Mouse (Mus musculus) cerebellum, adult (tissue): Measurements from ENCODE around the gene Afmid.
"Not testable (repeated sequence)": the region's sequence is repeated elsewhere in the genome, so short reads cannot be mapped to it uniquely, and the experiment has no call there.

Experiments used
- ATAC-seq: cut with Nextera tagmentation; 2 replicates; pipeline ENCODE4 v1.9.2; 2017; ENCODE audit warnings: mild to moderate bottlenecking, moderate library complexity, mixed read lengths; ENCODE audit not compliant: insufficient number of reproducible peaks, low FRiP score, low TSS enrichment

Afmid gene

DNA sequence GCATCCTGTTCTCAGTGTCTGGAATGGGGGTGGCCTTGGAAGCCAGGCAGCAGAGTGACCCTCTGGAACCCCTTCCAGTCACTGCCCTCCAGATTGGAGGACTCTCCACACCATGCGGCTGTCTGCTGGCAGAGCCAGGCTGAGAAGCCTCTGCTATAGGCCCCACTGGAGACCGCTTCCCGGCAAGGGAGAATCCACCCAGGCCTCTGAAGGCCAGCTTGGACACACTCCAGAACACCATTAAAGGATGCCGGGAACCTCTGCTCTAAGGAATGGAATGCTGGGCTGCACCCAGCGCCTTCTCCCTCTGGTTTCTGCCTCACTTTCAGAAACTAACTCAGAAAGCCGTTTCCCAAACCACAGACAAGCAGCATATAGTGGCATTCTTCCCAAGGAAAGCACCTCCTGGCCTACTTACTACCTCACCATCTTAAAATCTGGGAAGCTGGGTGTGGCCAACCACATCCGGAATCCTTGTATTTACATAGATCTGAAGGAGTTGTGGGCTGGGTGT, 2.9 kb upstream of the Afmid start:
- no peak for ATAC-seq

- ATAC-seq = no peak
Observed at GRCm38 (mm10) chr11:117823411-117823810, 2.3 kb upstream of the Afmid start.

DNA sequence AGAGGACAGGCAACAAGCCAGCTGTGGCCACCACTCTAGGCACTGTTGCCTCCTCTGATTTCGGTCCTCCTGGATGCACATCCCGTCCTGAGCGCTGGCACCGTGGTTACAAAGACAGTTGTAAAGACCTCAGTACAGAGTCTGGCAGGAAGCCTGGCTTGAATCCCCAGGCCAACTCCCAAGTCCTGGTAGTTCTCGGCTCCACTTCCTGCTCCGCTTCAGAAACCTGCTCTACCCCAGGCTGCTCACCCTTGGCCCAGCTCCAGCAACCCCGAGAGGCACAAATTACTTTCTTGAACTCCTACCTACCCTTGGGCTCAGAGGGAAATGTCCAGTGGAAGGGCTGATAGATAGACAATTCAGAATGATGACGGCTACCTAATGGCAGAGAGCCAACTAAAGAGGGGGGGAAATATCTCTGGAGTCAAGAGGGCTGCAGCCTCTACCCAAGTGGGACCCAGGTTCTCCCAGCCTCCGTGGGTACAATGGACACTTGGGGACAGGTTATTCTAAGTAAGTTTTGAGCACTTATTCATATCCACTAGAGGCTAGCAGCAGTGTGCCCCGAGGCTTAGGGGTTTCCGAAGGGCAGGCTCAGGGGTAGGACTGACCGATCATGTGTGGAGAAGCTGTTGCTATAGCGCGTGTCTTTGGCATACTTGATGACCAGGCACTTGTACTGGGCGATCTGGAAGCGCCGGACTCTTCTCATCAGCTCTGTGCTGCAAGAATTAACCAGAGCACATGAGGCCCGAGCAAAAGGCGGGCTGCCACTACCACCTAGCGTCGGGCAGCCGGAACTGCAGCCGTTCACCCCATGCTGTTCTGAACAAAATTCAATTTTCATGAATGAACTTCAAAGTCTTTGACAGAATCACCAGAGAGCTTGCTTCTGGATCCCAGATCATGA, 1.4 kb upstream of the Afmid start:
- ATAC-seq = 0 out of 2 replicates have a peak, but pooled peaks have one; percentile 69

GRCm38 (mm10) chr11:117826164-117826563, 440 bp downstream of the Afmid start:
- ATAC-seq = no peak

DNA sequence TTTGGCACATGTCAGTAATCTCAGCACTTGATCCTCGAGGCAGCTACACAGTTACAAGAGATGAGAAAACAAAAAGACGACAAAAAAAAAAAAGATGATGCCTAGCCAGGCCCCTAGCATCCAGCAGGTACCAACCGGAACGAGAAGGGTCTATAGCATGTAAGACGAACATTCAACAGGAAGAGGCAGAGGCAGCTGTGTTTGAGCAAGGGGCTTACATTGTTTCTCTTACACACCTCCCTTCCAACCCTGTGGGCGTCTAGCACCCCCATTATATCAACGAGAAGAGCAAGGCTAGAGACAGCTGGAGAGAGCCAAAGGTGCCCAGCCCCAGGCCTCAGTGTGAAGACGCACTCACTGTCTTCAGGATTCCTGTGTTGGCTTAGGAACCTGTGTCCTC, 1.2 kb downstream of the Afmid start:
- ATAC-seq = no peak

DNA sequence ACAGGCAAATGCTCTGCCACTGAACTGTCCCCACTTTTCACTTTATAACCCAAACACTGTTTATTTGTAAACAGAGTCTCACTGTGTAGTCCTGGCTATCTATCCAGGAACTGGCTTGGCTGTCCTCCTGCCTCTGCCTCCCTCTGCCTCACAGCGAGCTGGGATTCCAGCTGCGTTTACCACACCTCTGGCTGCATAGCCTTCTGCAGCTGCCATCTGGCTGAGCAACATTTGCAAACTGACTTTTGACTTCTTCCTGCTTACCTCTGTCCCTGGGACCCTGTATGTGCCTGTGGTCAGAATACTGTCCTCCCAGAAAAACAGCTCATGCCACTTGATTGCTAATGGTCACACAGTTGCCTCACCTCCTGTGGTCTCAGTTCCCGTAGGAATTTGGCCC, 1.7 kb downstream of the Afmid start:
- ATAC-seq = no peak

DNA sequence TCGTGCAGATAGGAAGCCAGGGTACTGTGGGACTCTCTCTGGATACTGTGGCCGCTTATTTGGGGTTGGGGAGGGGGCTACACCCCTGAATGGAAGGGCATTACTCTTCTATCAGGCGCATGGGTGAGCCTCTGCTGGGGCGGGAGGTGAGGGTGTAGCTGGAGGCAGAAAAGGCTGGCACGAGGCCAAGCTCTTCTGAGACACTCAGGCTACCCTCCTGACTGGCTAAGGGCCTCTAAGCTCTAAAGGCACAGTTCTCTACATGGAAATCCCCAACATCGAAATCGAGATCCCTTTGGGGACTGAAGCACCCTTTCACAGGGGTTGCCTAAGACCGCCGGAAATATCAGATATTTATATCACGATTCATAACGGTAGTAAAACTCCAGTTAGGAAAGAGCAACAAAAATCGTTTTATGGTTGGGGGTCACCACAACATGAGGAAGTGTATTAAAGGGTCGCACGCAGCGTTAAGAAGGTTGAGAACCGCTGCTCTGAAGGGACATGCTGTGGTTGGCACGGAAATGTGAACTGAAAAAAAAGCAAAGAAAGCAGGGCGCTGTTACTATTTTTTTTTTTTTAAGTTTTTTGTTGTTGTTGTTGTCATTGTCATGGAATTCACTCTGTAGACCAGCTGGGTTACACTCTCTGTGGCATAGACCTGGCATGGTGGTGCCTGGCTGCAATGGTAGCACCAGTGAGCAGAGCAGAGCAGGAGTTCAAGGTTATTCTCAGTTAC, 2.6 kb downstream of the Afmid start:
- ATAC-seq = no peak

GRCm38 (mm10) chr11:117828888-117829604, 3.3 kb downstream of the Afmid start:
- no peak for ATAC-seq

DNA sequence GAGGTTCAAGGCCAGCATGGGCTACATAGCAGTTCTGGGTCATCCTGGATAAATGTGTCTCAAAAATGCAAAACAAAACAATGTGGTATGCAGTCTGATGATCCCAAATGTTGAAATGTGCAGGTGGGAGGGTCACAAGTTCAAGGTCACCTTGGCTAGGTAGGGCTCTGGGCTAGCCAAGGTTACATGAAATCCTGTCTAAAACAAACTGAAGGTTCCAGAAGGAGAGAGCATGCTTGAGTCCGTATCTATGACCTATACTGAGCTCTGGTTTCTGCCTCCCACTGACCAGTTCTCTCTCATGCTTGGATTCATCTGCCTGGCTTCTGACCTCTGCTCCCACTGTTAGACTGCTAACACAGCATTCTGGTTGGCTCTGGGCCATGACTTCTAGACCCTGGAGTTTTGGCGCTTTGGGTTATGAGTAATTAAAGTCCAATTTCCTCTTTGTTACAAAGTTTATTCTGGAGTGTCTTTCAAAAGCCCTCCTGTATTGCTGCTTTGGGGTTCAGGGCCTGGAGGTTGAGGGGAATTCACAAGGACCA, 4.0 kb downstream of the Afmid start:
- ATAC-seq = no peak

DNA sequence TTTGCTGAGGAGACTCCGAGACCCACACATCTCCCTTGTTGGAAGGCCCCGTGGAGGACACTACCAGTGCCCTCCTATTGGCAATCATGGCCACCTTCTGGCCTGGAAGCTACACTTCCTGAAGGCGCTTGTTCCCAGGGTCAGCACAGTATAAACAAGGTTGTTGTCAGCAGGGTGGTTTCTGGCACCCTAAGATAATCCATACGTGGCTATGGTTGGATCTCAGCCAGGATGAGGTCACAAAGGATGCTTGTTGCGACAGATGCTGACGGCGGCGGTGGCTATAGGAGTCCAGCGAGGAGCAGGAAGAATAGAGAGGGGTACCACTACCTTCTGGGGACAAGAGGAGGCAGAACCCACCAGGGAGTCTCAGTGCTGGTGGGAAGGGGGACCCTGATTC, 4.7 kb downstream of the Afmid start:
- ATAC-seq = no peak

DNA sequence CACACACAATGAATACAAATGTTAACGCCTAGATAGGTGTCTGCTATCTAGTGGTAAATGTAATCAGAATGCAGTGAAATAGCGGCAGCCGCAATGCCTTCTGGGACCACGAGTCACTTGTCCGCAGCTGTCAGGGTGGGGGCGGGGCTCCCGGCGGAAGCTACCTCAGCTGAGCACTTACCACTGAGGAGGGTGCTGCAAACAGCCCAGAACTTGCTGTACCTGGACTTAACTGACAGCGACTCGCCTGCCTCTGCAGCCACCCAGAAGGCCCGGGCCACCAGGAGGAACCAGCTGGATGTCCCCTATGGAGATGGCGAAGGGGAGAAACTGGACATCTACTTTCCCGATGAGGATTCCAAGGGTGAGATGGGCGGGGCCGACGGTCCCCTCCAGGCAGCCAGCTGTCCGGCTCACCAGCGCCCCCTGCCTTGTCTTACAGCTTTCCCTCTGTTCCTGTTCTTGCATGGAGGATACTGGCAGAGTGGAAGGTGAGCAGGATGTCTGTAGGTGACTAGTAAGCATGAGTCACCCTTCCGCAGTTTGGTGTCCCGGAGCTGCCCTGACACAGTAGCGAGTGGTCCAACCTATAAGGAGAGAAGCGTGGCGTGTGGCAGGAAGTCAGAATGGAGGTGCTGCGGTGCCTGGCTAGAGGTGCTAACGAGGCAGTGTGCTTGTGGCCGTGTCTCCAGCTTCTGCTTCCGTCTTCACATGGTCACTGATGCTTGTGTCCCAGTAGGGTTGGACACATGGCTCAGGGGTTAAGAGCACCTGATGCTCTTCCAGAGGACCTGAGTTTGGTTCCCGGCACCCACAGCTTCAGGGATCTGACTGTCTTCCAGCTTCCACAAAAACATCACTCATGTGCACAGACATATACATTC, 6.6 kb downstream of the Afmid start:
- ATAC-seq = no peak

GRCm38 (mm10) chr11:117833509-117833908, 7.8 kb downstream of the Afmid start:
- not testable (repeated sequence) for ATAC-seq

DNA sequence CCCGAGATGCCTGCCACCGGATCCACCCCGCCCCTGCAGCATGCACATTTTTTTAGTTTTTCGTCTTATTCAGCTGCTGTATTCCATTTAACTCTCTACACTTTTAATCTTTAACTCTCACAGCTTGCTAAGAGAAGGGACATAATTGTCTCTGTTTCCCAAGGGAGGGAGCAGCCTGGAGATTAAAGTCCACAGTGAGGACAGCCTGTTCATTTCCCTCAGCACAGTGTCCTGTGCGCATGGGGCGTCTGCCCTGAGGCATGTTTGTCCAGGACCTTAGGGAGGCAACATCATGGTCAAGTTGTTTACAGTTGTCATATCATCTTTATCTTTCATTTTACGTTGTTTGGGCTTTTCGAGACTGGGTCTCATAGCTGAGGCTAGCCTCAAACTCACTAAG, 8.4 kb downstream of the Afmid start:
- no peak for ATAC-seq

DNA sequence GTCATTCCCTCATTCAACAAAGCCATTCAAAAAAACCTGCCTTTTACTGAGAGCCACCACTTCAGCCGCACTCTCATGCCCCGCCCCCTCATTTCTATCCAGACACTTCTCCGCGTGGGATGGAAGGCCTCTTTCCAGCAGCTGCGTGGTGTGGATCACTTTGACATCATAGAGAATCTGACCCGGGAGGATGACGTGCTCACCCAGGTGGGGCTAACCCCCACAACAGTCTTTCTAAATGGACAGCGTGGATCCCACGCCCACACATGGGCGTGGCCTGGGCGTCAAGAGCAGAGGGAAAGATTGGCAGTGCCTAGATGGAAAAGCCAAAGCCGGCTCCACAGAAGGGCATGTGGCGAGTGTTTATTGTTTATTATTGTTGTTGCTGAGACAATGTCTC, 10.6 kb downstream of the Afmid start:
- ATAC-seq = no peak

DNA sequence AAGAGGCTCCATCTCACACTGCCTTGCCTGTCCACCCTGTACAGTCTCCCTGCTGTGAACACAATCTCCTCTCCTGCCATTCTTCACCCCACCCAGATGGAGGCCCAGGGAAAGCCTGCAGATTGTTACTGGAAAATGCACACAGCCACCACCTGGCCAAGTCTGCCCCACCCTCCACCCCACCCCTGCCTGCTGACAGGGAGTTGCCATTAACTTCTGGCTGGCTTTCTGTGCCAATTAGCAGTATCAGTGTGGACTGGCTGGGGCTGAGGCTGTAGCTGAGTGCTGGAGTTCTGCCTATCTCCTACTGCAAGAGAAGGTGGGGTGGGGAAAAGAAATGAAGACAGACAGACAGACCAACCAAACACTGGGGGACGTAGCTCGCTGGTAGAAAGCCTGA, 12.8 kb downstream of the Afmid start:
- no peak for ATAC-seq

GRCm38 (mm10) chr11:117839021-117839420, 13.3 kb downstream of the Afmid start:
- no peak for ATAC-seq

- no peak for ATAC-seq
Observed at GRCm38 (mm10) chr11:117840910-117841309, 15.2 kb downstream of the Afmid start.

DNA sequence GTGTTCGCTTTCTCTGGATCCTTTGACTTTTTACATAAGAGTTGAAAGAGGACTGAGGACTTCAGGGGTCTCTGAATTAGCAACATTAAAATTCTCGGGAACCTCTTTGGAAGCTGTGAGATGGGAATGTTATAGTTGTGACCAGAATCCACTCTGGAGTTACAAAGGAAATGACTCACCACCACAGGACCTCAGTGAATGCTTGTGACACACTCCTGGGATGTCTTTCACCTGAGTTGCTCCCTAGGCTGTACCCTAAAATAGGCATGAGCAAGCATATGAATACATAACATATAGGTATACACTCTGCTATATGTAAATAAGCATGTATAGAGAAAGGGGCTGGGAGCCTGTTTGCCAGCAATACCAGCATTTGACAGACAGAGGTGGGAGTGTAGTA, 17.7 kb downstream of the Afmid start:
- no peak for ATAC-seq

- ATAC-seq = no peak
Observed at GRCm38 (mm10) chr11:117844997-117845396, 19.3 kb downstream of the Afmid start.

DNA sequence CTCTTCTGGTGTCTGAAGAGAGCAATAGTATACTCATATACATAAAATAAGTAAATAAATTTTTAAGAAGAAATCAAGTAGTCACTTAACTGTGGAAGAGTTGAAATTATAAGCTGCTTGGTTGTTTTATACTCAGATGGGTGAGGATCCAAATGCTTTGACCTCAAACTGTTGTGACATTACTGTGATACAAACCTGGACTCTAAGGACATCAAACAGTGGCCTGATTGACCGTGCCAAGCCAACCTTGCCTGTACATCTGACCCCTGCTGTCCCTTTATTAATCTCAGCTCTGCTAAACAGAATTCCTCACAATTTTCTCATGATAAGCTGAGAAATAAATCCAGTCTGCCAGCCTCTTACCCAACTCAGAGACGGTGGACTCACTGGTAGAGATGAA, 19.9 kb downstream of the Afmid start:
- ATAC-seq = no peak
